Mouse (Mus musculus): ENCODE results near the gene Map10.

- TF ChIP-seq CTCF (conservative IDR thresholded peaks at IDR 0.05; ENCODE audit: insufficient read depth, insufficient read length, low read depth, low read length) (no peak), POLR2A (IDR thresholded peaks at IDR 0.05; ENCODE audit: low read depth, low read length) (no peak)
These were observed 46.6 kb downstream of the Map10 start for GRCm38 (mm10) chr8:125716211-125716610.

All from kidney, adult 2 months (tissue).